Mouse (Mus musculus): ENCODE data around the gene Carnmt1. TPM values are rescaled to one million over a fixed set of nuclear protein-coding genes. Genes with fewer than 3 reads are reported as not detected.

The Carnmt1 gene
- total RNA-seq, 2 experiments from 2014 or later: 93.9 to 131 TPM

DNA sequence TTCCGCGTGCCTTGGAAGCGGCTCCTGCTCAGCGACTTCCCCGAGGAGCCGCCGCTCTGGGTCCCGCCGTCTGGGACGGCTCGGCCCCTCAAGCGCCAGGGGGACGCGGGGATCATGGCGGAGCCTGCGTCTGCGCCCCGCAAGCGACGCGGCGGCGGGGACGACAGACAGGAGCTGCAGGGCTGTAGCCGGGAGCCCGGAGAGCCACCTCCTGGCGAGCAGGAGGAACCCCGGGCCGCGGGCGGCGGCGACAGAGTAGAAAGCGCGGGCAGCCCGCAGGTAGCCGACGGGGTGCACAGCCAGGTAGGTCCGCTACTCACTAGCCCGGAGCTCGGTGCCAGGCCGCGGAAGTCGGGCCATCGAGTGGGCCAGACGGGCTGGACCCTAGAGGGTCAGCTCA is 42.8 kb downstream of the Carnmt1 start:
- DNase-seq: peak; percentile 42

DNA sequence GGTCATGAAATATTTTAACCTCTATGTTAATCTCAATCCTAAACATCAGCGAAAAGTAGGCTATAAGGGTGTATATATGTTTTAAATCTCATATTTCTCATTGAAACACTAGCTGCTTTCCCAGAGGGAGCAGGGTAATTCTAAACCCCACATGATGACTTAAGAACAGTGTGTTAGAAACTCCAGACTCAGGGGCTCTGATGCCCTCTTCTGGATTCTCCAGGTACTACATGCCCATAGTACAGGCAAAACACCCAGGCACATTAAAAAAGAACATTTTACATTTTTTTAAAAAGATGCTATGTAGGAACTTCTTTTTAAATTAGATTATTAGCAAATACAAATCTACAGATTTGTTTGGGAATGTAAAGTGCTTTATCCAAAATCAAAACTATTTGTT is 45.8 kb downstream of the Carnmt1 start:
- peak; percentile 12 for DNase-seq

DNA sequence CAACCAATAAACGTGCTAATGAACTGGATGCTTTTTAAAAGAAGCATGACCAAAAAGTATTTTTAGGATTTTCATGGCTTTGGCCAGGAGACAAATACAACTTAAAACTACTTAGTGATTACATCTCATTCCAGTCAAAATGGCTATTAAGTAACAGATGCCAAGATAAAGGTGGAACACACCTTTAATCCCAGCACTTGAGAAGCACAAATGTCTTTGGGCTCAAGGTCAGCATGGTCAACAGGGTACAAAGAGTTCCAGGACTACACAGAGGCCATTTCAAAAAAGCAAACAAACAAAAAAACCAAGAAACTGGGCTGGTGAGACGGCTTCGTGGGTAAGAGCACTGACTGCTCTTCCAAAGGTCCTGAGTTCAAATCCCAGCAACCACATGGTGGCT is 49.8 kb downstream of the Carnmt1 start:
- no peak for DNase-seq

DNA sequence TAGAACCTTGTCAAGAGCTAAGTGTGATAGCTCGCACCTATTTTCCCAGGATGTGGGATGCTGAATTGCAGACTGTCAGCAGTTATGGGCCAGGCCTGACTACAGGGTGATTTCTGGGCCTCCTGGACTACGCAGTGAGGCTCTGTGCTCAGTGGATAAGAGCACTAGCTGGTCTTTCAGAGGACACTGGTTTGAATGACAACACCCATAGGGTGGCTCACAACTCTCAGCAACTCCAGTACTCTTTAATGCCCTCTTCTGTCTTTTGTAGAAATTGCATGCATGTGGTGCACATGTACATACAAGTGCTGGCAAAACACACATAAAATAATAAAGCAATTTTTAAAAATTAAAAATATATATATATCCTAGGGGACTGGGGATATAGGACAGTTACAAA is 54.6 kb downstream of the Carnmt1 start:
- no peak for DNase-seq

DNA sequence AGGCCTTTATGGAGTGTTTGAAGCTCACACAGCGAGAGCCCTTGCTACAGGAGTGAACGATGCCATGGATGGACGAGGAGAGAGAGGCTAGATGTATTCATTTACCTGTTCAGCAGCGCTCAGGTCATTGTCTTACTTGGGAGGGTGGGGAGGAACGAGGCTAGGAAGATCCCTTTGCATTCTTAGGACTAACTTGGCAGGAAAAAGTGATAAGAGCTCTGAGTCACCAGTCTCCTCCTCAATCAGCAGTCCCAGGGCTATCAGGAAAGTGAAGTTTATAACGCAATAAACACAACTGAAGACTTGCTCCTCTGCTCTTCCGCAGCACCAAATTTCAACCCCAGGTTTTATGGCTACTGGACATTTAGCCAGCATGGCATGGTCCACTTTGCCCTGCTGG is 59.7 kb downstream of the Carnmt1 start:
- DNase-seq: no peak

DNA sequence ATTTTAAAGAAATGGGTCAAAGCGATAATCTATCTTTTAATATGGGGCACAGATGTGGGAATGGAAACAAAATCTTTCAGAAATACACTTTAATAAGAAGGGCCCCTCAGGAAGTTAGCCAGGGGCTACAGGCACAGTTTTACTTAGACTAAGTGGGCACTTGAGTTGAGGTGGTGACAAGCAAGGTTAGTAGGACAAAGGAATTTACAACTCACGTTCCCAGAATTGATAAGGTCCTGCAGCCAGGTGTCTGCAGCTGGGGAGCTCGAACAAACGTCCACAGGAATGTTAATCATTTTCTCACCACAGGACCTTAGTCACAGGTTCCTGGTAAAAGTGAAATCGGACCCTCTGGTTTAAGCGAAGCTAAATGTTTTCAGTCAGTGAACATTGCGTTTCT is 60.5 kb downstream of the Carnmt1 start:
- DNase-seq: no peak

DNA sequence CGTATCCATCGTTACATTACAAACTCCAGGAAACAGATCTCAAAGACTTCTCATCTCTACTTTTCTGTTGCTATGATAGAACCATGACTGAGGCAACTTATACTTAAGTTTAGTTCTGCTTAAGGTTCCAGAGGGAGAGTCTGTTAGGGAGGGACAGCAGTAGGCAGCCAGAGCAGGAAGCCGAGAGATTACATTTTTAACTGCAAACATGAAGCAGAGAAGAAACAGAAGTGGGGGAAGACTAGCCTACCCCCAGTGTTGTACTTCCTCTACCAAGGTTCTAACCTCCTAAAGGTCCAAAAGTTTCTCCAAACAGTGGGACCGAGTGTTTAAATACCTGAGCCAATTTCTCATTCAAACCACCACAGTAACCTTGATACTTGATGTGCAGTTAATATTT is 65.3 kb downstream of the Carnmt1 start:
- no peak for DNase-seq

DNA sequence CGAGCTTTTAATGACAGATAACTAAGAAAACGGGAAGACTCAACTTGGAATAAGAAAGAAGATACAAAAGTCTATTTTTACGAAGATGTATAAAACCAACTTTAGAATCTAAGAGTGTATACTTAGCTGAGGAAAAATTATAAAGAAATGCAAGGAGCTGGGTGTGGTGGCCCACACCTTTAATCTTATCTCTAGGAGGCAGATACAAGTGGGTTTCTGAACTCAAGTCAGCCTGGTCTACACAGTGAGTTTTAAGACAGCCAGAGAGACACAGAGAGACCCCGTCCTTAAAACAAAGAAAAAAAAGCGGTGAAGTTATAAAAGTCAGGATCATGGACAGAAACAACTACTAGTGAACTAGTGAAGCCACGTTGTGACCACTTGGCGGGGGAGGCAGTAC is 68.6 kb downstream of the Carnmt1 start:
- DNase-seq: no peak

DNA sequence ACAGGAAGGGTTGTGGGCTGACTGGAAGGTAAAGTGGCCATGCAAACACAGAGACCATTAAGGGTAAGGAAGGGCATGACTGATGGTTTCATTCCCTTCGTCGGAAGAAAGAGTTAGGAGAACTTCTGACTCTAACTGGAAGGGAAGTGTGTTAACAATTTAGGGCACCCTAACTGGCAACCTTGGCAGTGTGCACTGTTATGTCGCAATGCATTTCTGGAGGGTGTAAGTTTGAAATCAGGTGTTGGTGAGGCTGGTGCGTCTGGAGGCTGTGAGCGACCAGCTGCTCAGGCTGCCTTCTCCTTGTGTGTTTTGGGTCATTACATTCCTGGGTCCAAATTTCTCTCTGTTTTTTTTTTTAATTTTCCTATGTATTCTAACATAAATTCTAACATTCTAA is 73.4 kb downstream of the Carnmt1 start:
- no peak for DNase-seq

DNA sequence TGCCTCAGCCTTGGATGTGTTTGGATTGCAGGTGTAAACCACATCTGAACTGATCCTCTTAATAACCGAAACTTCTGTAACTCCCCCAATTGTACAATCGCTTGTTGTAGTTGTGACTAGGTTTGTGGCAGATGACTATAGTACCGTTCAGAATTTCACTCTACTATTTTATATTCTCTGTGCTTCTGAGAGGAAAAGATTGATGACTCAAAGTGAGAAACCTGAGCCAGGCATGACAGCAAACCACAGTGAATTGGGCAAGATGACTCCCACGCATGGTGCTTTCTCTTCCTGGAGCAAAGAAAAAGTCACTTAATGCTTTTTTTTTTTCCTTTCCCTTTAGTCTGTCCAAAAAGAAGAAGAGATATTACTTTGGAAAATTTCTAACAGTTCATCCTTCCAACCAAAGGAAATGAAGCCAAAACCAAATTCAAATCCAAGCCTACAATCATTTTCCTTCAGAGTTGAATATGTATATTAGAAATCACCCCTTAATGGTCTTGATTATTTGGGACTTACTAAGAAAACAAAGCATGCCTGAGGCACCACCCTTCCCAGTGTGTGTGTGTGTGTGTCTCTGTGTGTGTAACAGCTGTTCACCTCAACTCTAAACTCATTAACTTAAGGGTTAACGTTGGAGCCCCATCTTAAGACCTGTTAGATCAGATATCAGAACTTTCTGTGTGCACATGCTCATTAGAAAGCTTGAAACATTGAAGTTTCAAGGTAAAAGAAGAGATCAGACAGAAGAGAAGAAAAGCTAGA is 76.2 kb downstream of the Carnmt1 start:
- no peak for DNase-seq

DNA sequence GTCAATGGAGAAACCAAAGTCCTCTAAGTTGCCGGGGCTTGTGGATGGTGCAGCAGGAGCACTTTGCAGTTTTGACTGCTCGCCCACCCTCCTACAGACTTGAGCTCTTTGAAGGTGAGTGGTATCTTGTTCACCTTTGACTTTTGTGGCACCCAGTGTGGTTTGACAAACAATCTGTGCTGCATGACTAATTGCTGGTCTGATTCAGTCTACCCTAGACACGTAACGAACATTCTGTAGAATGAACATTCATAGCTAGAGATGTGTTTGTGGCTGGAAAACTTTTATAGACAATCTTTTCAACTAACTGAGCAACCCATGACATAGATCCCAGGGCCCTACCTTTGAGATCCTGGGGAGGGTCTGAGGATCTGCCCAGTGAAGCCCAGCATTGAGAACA is 76.8 kb downstream of the Carnmt1 start:
- DNase-seq: no peak

DNA sequence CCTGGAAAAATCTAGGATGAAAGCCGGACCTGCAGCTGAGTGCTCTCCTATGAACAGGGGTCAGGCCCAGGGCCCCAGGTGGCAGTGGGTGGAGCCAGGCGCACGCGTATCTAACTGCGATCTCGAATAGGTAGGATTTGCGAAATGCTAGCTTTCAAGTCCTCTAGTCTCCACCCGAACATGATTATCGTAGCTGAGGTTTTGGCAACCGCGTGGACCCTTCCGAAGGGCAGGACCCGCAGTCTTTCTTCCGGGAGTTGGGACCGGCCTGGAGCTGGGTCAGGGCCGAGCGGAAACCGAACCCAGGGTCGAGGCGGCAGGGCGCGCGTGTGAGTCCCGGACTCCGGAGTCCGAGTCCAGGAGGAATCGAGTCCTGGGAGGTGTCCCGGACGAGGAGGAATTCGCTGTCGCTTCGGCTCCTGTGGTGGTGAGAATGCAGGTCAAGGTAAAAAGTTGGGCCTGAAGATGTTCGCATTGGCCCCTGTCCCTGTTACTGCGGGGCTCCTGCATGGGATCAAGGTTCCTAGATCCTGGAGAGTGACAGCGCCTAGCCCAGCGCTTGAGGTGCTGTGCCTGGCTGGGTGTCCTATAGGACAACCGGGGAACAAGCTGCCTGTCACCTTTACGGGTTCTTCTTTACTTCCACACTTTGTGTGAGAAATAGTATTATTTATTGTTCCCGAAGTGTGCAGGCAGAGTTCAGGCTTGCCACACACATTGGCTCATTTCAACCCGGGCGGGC is 79.2 kb downstream of the Carnmt1 start, which contains the start of gene Trpm6:
Trpm6 (plus strand) TSS at position 386 of the 742 bp plus-strand sequence.
- no peak for DNase-seq

Other genes with a start within 250 kb of the Carnmt1 start
- gene Ostf1, start 38.9 kb upstream of the Carnmt1 start, total RNA-seq (2021): 10 to 100 TPM; 19.1 to 26.4 TPM
- 1 to 10 TPM; 2.2 to 2.7 TPM for gene Nmrk1, start 38.8 kb upstream of the Carnmt1 start, total RNA-seq (2021)
- 1 to 10 TPM; 3.5 to 3.6 TPM for gene D030056L22Rik, start 42.4 kb downstream of the Carnmt1 start, total RNA-seq (2021)
- under 1 TPM; 0.11 to 0.15 TPM for gene Trpm6, start 79.2 kb downstream of the Carnmt1 start, total RNA-seq (2021)

Measured in gastrocnemius, postnatal 25 days (tissue).